Mouse (Mus musculus): ENCODE results near the gene Cetn4. TPM values are rescaled to one million over a fixed set of nuclear protein-coding genes. Genes with fewer than 3 reads are reported as not detected.
A peak's percentile ranks its signal among the peaks of the same experiment; 100 is the strongest.

Gene Cetn4
- polyA plus RNA-seq, 1 experiment = 0.09 TPM

DNA sequence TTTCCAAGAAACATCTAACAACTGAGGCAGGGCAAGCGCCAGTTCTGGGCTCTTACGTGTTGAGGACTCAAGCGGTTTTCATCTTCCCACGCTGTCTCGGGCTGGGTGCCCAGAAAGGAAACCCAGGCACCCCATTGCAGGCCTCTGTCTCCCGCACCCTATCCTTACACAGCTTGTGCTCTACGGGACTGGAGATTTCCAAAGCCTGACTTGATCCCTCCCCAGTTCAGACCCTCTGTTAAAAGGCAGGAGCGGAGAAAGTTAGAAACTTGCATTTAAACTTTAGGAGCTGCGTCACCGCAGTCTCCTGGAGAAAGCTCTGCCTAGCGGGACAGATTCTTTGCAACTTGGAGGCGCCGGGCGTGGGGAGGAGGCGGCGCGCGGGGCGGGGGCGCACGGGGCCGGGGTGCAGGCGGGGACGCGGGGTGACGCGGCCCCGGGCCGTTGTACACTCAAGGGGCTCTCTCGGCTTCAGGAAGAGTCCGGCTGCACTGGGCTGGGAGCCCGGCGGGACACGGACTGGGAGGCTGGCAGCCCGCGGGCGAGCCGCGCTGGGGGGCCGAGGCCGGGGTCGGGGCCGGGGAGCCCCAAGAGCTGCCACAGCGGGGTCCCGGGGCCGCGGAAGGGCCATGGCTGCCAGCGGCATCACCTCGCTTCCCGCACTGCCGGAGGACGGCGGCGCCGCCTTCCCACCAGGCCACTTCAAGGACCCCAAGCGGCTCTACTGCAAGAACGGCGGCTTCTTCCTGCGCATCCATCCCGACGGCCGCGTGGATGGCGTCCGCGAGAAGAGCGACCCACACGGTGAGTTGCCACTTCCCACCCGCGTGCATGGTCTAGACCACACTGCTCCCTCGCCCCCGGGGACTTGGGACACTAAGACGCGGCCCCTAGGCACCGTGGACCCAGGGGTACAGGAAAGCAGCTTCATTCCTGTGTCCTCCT is 36.0 kb upstream of the Cetn4 start, which contains the start of gene Fgf2:
Fgf2 (plus strand) TSS at position 126 of the 945 bp plus-strand sequence.
- 2% methylated on average over 73 of the region's 75 CpGs for WGBS
- no peak for DNase-seq (ENCODE audit: low read depth in 1 of 2, low spot score in 2 of 2)
- peaks cover 16% of the 10 kb centered on the region for H3K27me3 ChIP-seq (ENCODE audit: control insufficient read depth, insufficient read depth, low read length)
- TF ChIP-seq POLR2A (IDR thresholded peaks at IDR 0.05; ENCODE audit: low read depth, low read length) (no peak), CTCF (IDR thresholded peaks at IDR 0.05; ENCODE audit: extremely low read depth, insufficient read depth, insufficient read length, insufficient replicate concordance) (no peak)
- H3K36me3 ChIP-seq (ENCODE audit: control insufficient read depth, insufficient read depth, low read length) = no peaks in the 10 kb centered on the region
- H3K4me1 ChIP-seq (ENCODE audit: control insufficient read depth, insufficient read depth, insufficient read length) = peaks cover 2% of the 10 kb centered on the region; the same call in 1 of the 2 replicates
- H3K4me3 ChIP-seq (ENCODE audit: extremely low read depth, insufficient read depth, insufficient read length) = peak within 1 kb of the TSS; percentile 54
- no peak within 1 kb of the TSS for H3K27ac ChIP-seq (ENCODE audit: insufficient read depth, low read length)

DNA sequence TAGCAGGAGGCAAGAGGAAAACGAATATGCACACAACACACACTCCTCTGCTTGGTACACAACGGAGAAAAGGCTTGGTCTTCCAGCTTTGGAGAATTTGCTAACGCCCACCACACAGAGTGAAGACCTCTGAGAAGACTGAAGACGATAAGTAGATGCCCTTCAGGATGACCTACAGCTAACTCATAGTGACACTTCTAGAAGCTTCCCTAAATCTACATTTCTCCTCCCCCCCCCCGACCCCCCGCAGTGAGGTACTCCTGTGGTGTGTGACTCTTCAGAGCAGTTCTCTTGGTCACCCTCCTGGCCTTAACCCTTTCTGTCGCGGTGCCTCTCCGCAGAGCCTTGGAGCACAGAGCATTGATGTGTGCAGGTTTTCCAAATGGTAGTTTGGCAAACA is 35.2 kb upstream of the Cetn4 start:
- H3K4me3 ChIP-seq (ENCODE audit: extremely low read depth, insufficient read depth, insufficient read length) = no peak overlapping the region
- H3K36me3 ChIP-seq (ENCODE audit: control insufficient read depth, insufficient read depth, low read length) = no peaks in the 10 kb centered on the region
- peaks cover 2% of the 10 kb centered on the region; the same call in 1 of the 2 replicates for H3K4me1 ChIP-seq (ENCODE audit: control insufficient read depth, insufficient read depth, insufficient read length)
- TF ChIP-seq POLR2A (IDR thresholded peaks at IDR 0.05; ENCODE audit: low read depth, low read length) (no peak), CTCF (IDR thresholded peaks at IDR 0.05; ENCODE audit: extremely low read depth, insufficient read depth, insufficient read length, insufficient replicate concordance) (no peak)
- 40% methylated on average over 9 of the region's 9 CpGs for WGBS
- H3K27me3 ChIP-seq (ENCODE audit: control insufficient read depth, insufficient read depth, low read length) = peaks cover 16% of the 10 kb centered on the region
- DNase-seq (ENCODE audit: low read depth in 1 of 2, low spot score in 2 of 2) = no peak
- H3K27ac ChIP-seq (ENCODE audit: insufficient read depth, low read length) = no peak overlapping the region

DNA sequence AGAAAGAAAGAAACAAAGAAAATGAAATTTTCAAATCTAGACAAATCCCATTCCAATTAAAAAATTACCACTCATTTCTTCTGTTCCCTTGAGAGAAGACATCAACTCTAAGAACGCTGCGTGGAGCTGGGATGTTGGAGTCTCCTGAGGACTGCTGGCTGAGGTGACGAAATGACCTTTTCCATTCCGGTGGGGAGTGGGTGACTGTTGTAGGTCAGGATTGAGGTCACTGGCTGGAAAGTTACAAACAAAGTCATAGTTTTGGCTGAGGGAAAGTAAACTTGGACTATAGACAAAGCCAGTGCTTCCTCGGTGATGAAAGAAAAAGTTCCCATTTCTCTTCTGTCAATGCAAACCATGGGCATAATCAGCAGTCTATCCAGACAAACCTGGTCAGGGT is 30.3 kb upstream of the Cetn4 start:
- H3K4me3 ChIP-seq (ENCODE audit: extremely low read depth, insufficient read depth, insufficient read length) = no peak overlapping the region
- peaks cover 1% of the 10 kb centered on the region; the same call in 1 of the 2 replicates for H3K4me1 ChIP-seq (ENCODE audit: control insufficient read depth, insufficient read depth, insufficient read length)
- no peak for DNase-seq (ENCODE audit: low read depth in 1 of 2, low spot score in 2 of 2)
- H3K27me3 ChIP-seq (ENCODE audit: control insufficient read depth, insufficient read depth, low read length) = 0 out of 2 replicates have a peak, but pooled peaks cover 2% of the 10 kb centered on the region
- no peaks in the 10 kb centered on the region for H3K36me3 ChIP-seq (ENCODE audit: control insufficient read depth, insufficient read depth, low read length)
- WGBS = 87% methylated on average over 5 of the region's 5 CpGs
- TF ChIP-seq POLR2A (IDR thresholded peaks at IDR 0.05; ENCODE audit: low read depth, low read length) = no peak
- TF ChIP-seq CTCF (IDR thresholded peaks at IDR 0.05; ENCODE audit: extremely low read depth, insufficient read depth, insufficient read length, insufficient replicate concordance) = no peak
- H3K27ac ChIP-seq (ENCODE audit: insufficient read depth, low read length) = no peak overlapping the region

DNA sequence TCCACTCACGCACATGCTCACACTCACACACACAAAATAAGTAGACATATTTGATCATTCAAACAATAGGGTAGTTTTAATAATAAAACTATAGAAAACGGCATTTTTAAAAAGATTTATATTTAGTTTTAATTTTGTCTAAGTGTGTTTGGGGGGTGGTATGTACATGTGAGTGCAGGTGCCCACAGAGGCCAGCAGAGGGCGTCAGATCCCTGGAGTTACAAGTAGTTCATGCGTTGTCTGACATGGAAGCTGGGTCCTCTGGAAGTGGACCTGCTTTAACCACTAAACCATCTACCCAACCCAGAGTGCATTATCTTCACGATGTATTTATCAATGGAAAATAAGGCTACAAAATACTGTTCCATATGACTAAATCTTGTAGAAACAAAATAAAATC is 28.6 kb upstream of the Cetn4 start:
- DNase-seq (ENCODE audit: low read depth in 1 of 2, low spot score in 2 of 2) = no peak
- H3K27me3 ChIP-seq (ENCODE audit: control insufficient read depth, insufficient read depth, low read length) = no peaks in the 10 kb centered on the region
- no peak overlapping the region for H3K4me3 ChIP-seq (ENCODE audit: extremely low read depth, insufficient read depth, insufficient read length)
- 76% methylated on average over 5 of the region's 5 CpGs for WGBS
- H3K27ac ChIP-seq (ENCODE audit: insufficient read depth, low read length) = no peak overlapping the region
- H3K4me1 ChIP-seq (ENCODE audit: control insufficient read depth, insufficient read depth, insufficient read length) = no peaks in the 10 kb centered on the region
- H3K36me3 ChIP-seq (ENCODE audit: control insufficient read depth, insufficient read depth, low read length) = no peaks in the 10 kb centered on the region
- TF ChIP-seq POLR2A (IDR thresholded peaks at IDR 0.05; ENCODE audit: low read depth, low read length) (no peak), CTCF (IDR thresholded peaks at IDR 0.05; ENCODE audit: extremely low read depth, insufficient read depth, insufficient read length, insufficient replicate concordance) (no peak)

DNA sequence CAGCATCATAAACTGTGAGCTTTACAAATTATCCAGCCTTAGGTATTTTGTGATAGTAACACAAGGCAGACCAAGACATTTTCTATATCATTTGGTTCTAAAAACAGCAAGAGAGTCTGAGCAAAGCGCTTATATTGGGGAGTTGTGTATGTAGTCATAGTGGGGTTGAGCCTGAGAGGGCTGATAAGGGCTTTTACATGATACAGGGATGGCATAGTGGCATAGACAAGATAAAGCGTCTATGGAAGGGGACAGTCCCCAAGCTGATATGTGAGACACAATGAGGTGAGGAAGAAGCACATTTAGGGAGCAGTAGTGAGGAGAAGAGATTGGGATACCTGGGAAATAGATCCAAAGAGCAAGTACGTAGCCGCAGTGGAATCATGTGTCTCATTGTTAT is 21.5 kb upstream of the Cetn4 start:
- no peak for DNase-seq (ENCODE audit: low read depth in 1 of 2, low spot score in 2 of 2)
- WGBS = 86% methylated on average over 4 of the region's 4 CpGs
- Histone ChIP-seq H3K27me3 (ENCODE audit: control insufficient read depth, insufficient read depth, low read length) (no peaks in the 10 kb centered on the region; the same call in 1 of the 2 replicates), H3K4me1 (ENCODE audit: control insufficient read depth, insufficient read depth, insufficient read length) (no peaks in the 10 kb centered on the region), H3K36me3 (ENCODE audit: control insufficient read depth, insufficient read depth, low read length) (no peaks in the 10 kb centered on the region), H3K4me3 (ENCODE audit: extremely low read depth, insufficient read depth, insufficient read length) (no peak overlapping the region), H3K27ac (ENCODE audit: insufficient read depth, low read length) (no peak overlapping the region)
- TF ChIP-seq CTCF (IDR thresholded peaks at IDR 0.05; ENCODE audit: extremely low read depth, insufficient read depth, insufficient read length, insufficient replicate concordance) = no peak
- TF ChIP-seq POLR2A (IDR thresholded peaks at IDR 0.05; ENCODE audit: low read depth, low read length) = no peak

DNA sequence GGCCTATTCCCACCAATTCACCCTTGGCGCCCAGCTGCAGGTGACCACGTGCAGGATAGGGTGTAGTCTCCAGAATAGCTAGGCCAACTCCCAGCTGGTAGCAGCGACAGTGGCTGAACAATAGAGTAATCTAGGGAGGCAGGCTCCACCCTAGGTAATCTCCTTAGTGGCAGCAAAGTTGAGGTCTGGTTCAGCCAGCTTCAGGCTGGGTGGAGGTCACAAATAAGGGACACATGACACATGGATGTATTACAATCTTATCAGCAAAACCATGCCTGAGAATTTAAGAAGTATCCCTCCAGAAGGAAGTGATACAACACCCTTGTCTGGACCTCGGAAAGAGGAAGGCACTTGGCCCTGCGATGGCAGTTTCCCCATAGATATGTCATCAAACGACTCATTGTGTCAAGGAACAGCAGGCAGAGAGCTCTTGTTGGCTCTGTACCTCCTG is 19.5 kb upstream of the Cetn4 start:
- Histone ChIP-seq H3K27ac (ENCODE audit: insufficient read depth, low read length) (no peak overlapping the region), H3K4me1 (ENCODE audit: control insufficient read depth, insufficient read depth, insufficient read length) (no peaks in the 10 kb centered on the region), H3K36me3 (ENCODE audit: control insufficient read depth, insufficient read depth, low read length) (no peaks in the 10 kb centered on the region), H3K27me3 (ENCODE audit: control insufficient read depth, insufficient read depth, low read length) (no peaks in the 10 kb centered on the region; the same call in 1 of the 2 replicates), H3K4me3 (ENCODE audit: extremely low read depth, insufficient read depth, insufficient read length) (no peak overlapping the region)
- 34% methylated on average over 6 of the region's 6 CpGs for WGBS
- DNase-seq (ENCODE audit: low read depth in 1 of 2, low spot score in 2 of 2) = no peak
- TF ChIP-seq CTCF (IDR thresholded peaks at IDR 0.05; ENCODE audit: extremely low read depth, insufficient read depth, insufficient read length, insufficient replicate concordance) (no peak), POLR2A (IDR thresholded peaks at IDR 0.05; ENCODE audit: low read depth, low read length) (no peak)
